ENCODE assay signal across 27 mouse cellular contexts in genomic region chr13:59536631-59537030, GRCm38 (mm10).
"Had no signal": no experiment of that assay in that cellular context is flagged by ENCODE, and none has a peak within 500 bp of the region (broad histone marks: within the 10 kb centered on the region; RNA-seq: fewer than 3 reads in every experiment).

No protein-coding gene starts in this region.

- H3K36me3 ChIP-seq: embryonic facial prominence, embryonic 15.5 days; forebrain, embryonic 12.5 days had no signal

- ATAC-seq: forebrain, embryonic 13.5 days; forebrain, embryonic 14.5 days; forebrain, embryonic 15.5 days; forebrain, embryonic 16.5 days; forebrain, postnatal 0 days had no signal

- H3K4me1 ChIP-seq: embryonic facial prominence, embryonic 10.5 days; embryonic facial prominence, embryonic 12.5 days; embryonic facial prominence, embryonic 15.5 days; forebrain, embryonic 10.5 days; forebrain, embryonic 12.5 days; forebrain, embryonic 13.5 days; forebrain, embryonic 15.5 days had no signal

- H3K27me3 ChIP-seq: embryonic facial prominence, embryonic 12.5 days; embryonic facial prominence, embryonic 13.5 days; embryonic facial prominence, embryonic 15.5 days; forebrain, embryonic 12.5 days; forebrain, embryonic 13.5 days; forebrain, embryonic 15.5 days had no signal

- H3K9ac ChIP-seq: embryonic facial prominence, embryonic 12.5 days; embryonic facial prominence, embryonic 13.5 days; embryonic facial prominence, embryonic 15.5 days; forebrain, embryonic 12.5 days; forebrain, embryonic 13.5 days; forebrain, embryonic 15.5 days; forebrain, postnatal 0 days had no signal

- H3K27ac ChIP-seq: embryonic facial prominence, embryonic 10.5 days; embryonic facial prominence, embryonic 12.5 days; embryonic facial prominence, embryonic 13.5 days; embryonic facial prominence, embryonic 15.5 days; forebrain, embryonic 10.5 days; forebrain, embryonic 12.5 days; forebrain, embryonic 13.5 days; forebrain, embryonic 15.5 days; gastrocnemius, adult 2 months; heart, adult 2 months had no signal

- H3K4me3 ChIP-seq: embryonic facial prominence, embryonic 10.5 days; embryonic facial prominence, embryonic 12.5 days; embryonic facial prominence, embryonic 13.5 days; embryonic facial prominence, embryonic 15.5 days; erythroblast, embryonic 14.5 days; forebrain, embryonic 10.5 days; forebrain, embryonic 12.5 days; forebrain, embryonic 13.5 days; forebrain, embryonic 15.5 days; gastrocnemius, adult 2 months; heart, adult 2 months had no signal

- H3K4me2 ChIP-seq: embryonic facial prominence, embryonic 12.5 days; embryonic facial prominence, embryonic 13.5 days; embryonic facial prominence, embryonic 15.5 days; forebrain, embryonic 12.5 days; forebrain, embryonic 13.5 days; forebrain, embryonic 15.5 days had no signal

- H3K9me3 ChIP-seq: embryonic facial prominence, embryonic 10.5 days; embryonic facial prominence, embryonic 12.5 days; embryonic facial prominence, embryonic 13.5 days; embryonic facial prominence, embryonic 15.5 days; forebrain, embryonic 10.5 days; forebrain, embryonic 12.5 days; forebrain, embryonic 13.5 days; forebrain, embryonic 15.5 days had no signal

- DNase-seq: cerebellum, adult 2 months; cerebellum, adult 8-10 months; cerebellum, adult 9-10 months; cerebellum, postnatal 10 days; cerebellum, postnatal 14 days; cerebellum, postnatal 25 days; cerebellum, postnatal 36 days; embryo, embryonic 11 days; forebrain, postnatal 0 days; gastrocnemius, adult 2 months; gastrocnemius, postnatal 10 days; gastrocnemius, postnatal 14 days; gastrocnemius, postnatal 25 days; gastrocnemius, postnatal 36 days; heart, adult 18-20 months; heart, adult 2 months had no signal
